Mouse (Mus musculus) spleen, postnatal 10 days (tissue): ENCODE data around the gene Gm10354.
"Not testable (repeated sequence)": the region's sequence is repeated elsewhere in the genome, so short reads cannot be mapped to it uniquely, and the experiment has no call there.

Experiments
- DNase-seq, 2 experiments: peaks; one replicate each; pipeline ENCODE4 v3.0.0; 2021 to 2022; ENCODE audit warnings: low spot score in 2 of 2

Gene Gm10354

GRCm38 (mm10) chr5:14978835-14979234 lies at the start of gene Gm10354:
Gene Gm10354 (minus strand): TSS chr5:14978935.
- DNase-seq = not testable (repeated sequence)

GRCm38 (mm10) chr5:15024316-15024715 lies 45.6 kb upstream of the Gm10354 start:
- DNase-seq = not testable (repeated sequence)

- DNase-seq = not testable (repeated sequence)
Observed at GRCm38 (mm10) chr5:15020067-15020466, 41.3 kb upstream of the Gm10354 start.

GRCm38 (mm10) chr5:15010639-15011582 lies 32.2 kb upstream of the Gm10354 start:
- not testable (repeated sequence) for DNase-seq

- not testable (repeated sequence) for DNase-seq
Observed at GRCm38 (mm10) chr5:15006907-15007306, 28.2 kb upstream of the Gm10354 start.

- DNase-seq = not testable (repeated sequence)
Observed at GRCm38 (mm10) chr5:15006288-15006687, 27.6 kb upstream of the Gm10354 start.

GRCm38 (mm10) chr5:15005584-15005983 lies 26.8 kb upstream of the Gm10354 start:
- not testable (repeated sequence) for DNase-seq

- DNase-seq = not testable (repeated sequence)
Observed at GRCm38 (mm10) chr5:15004569-15005562, 26.1 kb upstream of the Gm10354 start.

- DNase-seq = not testable (repeated sequence)
Observed at GRCm38 (mm10) chr5:14998077-14998476, 19.3 kb upstream of the Gm10354 start.

GRCm38 (mm10) chr5:14997556-14997955 lies 18.8 kb upstream of the Gm10354 start:
- peak in 1 of 2 experiments; percentile 13 for DNase-seq

GRCm38 (mm10) chr5:14996670-14997249 lies 18.0 kb upstream of the Gm10354 start:
- not testable (repeated sequence) for DNase-seq

GRCm38 (mm10) chr5:14994124-14994523 lies 15.4 kb upstream of the Gm10354 start:
- not testable (repeated sequence) for DNase-seq

GRCm38 (mm10) chr5:14990375-14991158 lies 11.8 kb upstream of the Gm10354 start:
- not testable (repeated sequence) for DNase-seq

GRCm38 (mm10) chr5:14986649-14987387 lies 8.1 kb upstream of the Gm10354 start:
- DNase-seq = not testable (repeated sequence)

GRCm38 (mm10) chr5:14977368-14977767 lies 1.4 kb downstream of the Gm10354 start:
- DNase-seq = not testable (repeated sequence)

- not testable (repeated sequence) for DNase-seq
Observed at GRCm38 (mm10) chr5:14975294-14975693, 3.4 kb downstream of the Gm10354 start.

- not testable (repeated sequence) for DNase-seq
Observed at GRCm38 (mm10) chr5:14972841-14973240, 5.9 kb downstream of the Gm10354 start.

- not testable (repeated sequence) for DNase-seq
Observed at GRCm38 (mm10) chr5:14963821-14964220, 14.9 kb downstream of the Gm10354 start.

GRCm38 (mm10) chr5:14961502-14961901 lies 17.2 kb downstream of the Gm10354 start:
- DNase-seq = not testable (repeated sequence)
